Comparison of ENCODE assay signal across 8 mouse cellular contexts in genomic region chr5:123227762-123228523, GRCm38 (mm10). TPM values are rescaled to one million over a fixed set of nuclear protein-coding genes. Genes with fewer than 3 reads are reported as not detected.
A peak's percentile ranks its signal among the peaks of the same experiment; 100 is the strongest.
DNase-seq lines count a peak whose midpoint lies in the region; ATAC-seq lines count a peak whose summit lies in the region.

No protein-coding gene starts in this region.

- H3K36me3 ChIP-seq in hindbrain, embryonic 14.5 days (replicated peaks; ENCODE audit: control insufficient read depth, insufficient read depth) = no peaks in the 10 kb centered on the region

- DNase-seq in R1 (ENCODE audit: low read depth, low spot score) = peak; percentile 97
- DNase-seq in cerebellum, postnatal 25 days = peak; percentile 99
- DNase-seq in frontal cortex, postnatal 25 days (ENCODE audit: low spot score in 2 of 2) = peak; percentile 97
- DNase-seq in hindbrain, embryonic 14.5 days (ENCODE audit: low spot score) = peak; percentile 95
- DNase-seq in layer of hippocampus, postnatal 36 days = peak; percentile 95 to 96
- peak; percentile 98 for DNase-seq in lung, postnatal 36 days
- peak; percentile 97 for DNase-seq in retina, postnatal 1 day
- DNase-seq in urinary bladder, adult 18-20 months (ENCODE audit: low spot score in 2 of 2) = peak; percentile 93 to 96

- H3K27ac ChIP-seq in hindbrain, embryonic 14.5 days = no peak overlapping the region

- peak overlapping the region; percentile 84 for H3K4me2 ChIP-seq in hindbrain, embryonic 14.5 days (replicated peaks)

- no peaks in the 10 kb centered on the region for H3K9me3 ChIP-seq in hindbrain, embryonic 14.5 days (ENCODE audit: control insufficient read depth, low read length)

- peak overlapping the region; percentile 90 for H3K4me3 ChIP-seq in hindbrain, embryonic 14.5 days (replicated peaks; ENCODE audit: low read length)

- H3K27me3 ChIP-seq in hindbrain, embryonic 14.5 days (ENCODE audit: control insufficient read depth, insufficient read depth, low read length) = no peaks in the 10 kb centered on the region

- peak; percentile 83; the same call in 1 of the 2 replicates for ATAC-seq in hindbrain, embryonic 14.5 days (ENCODE audit: low FRiP score)

- peak overlapping the region; percentile 89 for H3K9ac ChIP-seq in hindbrain, embryonic 14.5 days

- H3K4me1 ChIP-seq in hindbrain, embryonic 14.5 days (replicated peaks; ENCODE audit: control insufficient read depth, insufficient read depth, low read length) = peaks cover 15% of the 10 kb centered on the region

- 1% methylated on average over 42 of the region's 42 CpGs for WGBS in hindbrain, embryonic 14.5 days

RNA-seq across cellular contexts. Expression of gene Wdr66, which starts 24.0 kb away (rescaled TPM):
- polyA plus RNA-seq in hindbrain, embryonic 14.5 days (2014; fragmentation: Nextera tagmentation; extraction: Ambion mirVana) = 1.6 TPM in 2 replicates
- 1 to 10 TPM; 3.6 to 5.5 TPM for total RNA-seq in layer of hippocampus, postnatal 36 days (2021)

RNA-seq across cellular contexts. Expression of gene Hpd, which starts 45.4 kb away (rescaled TPM):
- not detected in 2 replicates for polyA plus RNA-seq in hindbrain, embryonic 14.5 days (2014; fragmentation: Nextera tagmentation; extraction: Ambion mirVana)
- total RNA-seq in layer of hippocampus, postnatal 36 days (2021) = not detected

RNA-seq across cellular contexts. Expression of gene Psmd9, which starts 58.7 kb away (rescaled TPM):
- 59.1 and 66.8 TPM in 2 replicates for polyA plus RNA-seq in hindbrain, embryonic 14.5 days (2014; fragmentation: Nextera tagmentation; extraction: Ambion mirVana)
- total RNA-seq in layer of hippocampus, postnatal 36 days (2021) = 10 to 100 TPM; 28.2 to 30.8 TPM
